Mouse (Mus musculus): ENCODE data around the gene Myof. TPM values are rescaled to one million over a fixed set of nuclear protein-coding genes. Genes with fewer than 3 reads are reported as not detected.

Gene Myof
- 10 to 100 TPM; 15.1 to 16.0 TPM for total RNA-seq (2021)
- long read RNA-seq, experiment 1, partial matches to known transcripts = 3 of 5 reads
- long read RNA-seq, experiment 1, other reads (novel, unspliced or antisense) = 2 of 5 reads
- long read RNA-seq, experiment 2, partial matches to known transcripts = 1 of 4 reads
- long read RNA-seq, experiment 2, other reads (novel, unspliced or antisense) = 3 of 4 reads

DNA sequence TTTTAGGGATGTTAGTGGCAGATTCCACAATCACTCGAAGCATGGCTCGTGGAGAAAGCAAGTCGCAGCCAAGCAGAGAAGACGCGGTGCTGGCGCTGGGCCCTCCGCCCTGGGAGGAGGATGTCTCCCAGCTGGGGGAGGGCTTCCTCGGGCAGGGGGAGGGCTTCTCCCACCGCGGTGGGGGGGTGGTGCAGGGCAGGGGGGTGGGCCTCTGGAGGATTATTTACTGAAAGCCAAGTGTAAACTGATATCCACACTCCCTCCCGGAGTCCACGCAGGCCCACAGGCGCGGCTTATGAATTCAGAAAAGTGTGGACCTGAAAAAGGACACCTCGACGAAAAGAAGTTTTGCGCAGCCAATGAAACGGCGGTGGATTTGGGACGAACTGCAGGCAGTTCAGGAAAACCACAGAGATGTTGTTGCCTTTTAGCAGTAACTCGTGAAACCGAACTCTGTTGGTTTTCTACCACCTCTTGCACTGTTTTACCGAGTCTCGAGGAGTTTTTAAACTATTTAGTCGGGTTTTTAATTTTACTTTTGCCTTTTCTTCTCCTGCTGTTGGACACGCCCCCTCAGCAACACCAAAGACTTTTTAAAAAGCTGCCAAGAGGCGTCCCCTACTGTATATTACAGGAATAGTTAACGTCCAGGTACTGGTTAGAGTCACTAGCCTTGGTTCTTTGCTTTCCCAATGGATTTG is at the start of gene Myof:
Myof (minus strand) TSS at position 297 of the 701 bp plus-strand sequence.
- DNase-seq = peak; percentile 59

DNA sequence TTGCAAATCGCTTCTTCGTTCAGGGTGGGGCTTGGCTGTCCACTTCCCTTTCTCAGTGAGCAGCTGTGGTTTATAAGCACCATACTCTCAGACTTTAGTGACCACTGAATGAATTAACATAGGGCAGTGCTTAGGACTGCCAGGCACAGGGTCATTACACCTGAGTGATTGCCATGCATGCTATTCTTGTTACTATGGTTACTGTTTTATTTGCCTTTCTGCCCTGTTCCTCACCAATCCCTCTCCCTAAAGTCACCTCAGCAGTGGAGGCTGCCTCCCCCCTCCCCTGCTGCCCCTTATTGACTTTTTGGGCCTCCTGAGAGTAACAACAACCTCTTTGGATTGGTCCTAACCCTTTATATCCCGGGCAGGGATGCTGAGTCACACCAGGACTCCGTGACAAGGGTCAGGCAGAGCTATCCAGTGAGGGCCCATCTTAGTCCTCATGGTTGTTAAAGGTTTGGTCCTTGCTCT is 48.2 kb upstream of the Myof start:
- DNase-seq = no peak

DNA sequence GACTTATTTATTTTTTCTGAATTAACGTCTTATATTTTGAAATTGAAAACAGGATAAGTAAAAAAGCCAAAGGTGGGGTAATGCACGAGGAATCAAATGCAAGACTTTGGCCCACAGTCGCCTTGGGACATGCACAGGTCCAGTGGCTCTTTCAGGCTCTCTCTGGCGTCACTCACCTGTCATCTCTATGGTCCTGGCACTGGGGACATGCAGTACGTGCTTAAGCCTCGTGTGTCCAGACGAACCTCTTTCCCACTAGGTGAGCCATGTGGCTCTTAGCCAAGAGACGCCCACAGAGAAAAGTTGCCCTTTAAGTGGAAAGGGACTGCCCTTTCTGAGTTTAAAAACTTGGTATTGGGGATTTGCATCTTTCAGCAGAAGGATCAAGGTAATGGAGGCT is 46.0 kb upstream of the Myof start:
- peak; percentile 65 for DNase-seq

DNA sequence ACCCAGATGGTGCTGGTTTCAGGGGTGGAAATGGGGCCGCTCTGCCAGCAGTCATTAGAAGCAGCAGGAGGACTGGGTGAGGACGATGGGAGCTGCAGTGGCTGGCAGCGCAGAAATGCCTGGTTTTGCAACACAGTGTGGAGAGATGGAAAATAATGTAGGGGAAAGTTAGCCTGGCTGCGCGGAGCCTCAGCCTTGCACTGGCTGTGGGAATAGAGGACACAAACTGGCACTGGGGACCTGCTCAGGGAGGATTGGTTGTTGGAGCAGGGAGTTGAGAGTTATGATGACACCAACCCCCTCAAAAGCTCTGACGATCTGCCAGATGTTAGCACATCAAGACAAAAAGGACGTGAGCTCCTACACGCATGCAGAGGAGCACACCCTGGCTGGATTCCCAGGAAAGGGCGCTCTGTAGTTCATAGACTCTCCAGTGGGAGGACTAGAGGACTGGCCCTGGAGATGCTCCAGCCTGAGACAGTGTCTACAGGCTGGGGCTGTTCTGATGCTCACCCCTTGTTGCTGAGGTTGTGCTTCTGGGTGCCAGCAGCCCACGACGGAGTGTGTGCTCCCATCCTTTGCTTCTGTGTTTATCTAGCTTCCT is 43.7 kb upstream of the Myof start:
- DNase-seq = peak; percentile 82

DNA sequence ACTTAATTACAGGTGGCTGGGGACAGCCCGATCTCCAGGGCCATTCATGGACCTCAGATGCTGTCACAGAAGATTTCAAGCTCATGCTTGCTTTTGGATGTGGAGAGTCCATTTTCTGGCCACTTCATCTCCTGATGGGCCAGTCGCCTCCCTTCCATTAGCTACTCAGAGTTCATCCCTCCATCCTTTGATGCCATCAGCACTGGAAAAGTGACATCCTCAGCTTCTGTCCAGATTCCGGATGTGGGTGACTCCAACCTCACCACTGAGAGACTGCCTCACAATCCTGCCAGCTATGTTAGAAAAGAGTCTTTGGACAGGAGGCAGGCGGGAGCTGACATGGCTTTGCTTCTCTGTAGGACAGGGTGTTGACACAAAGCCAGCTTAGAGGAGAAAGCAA is 42.5 kb upstream of the Myof start:
- no peak for DNase-seq

DNA sequence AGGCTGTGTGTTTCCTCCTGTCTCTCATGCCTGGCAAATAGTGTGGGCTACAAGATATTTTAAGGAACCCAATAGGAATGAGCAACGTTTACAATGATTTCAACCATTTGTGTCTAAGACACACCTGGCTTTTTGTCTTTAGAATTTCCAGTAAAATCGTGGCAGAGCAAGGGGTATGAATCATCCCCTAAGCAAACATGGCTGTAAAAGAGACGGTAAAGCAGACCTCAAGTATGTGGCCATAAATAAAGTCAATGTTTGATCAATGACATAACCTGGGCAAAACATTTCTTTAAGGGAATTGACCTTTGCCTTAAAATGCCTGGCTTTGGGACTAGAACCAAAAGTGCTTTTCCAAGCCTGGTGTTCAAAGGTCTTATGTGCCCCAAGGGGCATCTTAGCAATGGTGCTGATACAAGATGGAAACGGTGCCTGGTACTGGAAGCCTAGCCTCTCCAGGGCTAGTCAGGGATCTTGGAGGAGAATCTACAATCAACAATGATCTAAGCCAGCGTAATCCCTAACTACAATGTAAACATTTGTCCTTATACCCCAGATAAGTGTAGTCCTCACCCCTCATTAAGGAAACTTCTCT is 39.7 kb upstream of the Myof start:
- no peak for DNase-seq

DNA sequence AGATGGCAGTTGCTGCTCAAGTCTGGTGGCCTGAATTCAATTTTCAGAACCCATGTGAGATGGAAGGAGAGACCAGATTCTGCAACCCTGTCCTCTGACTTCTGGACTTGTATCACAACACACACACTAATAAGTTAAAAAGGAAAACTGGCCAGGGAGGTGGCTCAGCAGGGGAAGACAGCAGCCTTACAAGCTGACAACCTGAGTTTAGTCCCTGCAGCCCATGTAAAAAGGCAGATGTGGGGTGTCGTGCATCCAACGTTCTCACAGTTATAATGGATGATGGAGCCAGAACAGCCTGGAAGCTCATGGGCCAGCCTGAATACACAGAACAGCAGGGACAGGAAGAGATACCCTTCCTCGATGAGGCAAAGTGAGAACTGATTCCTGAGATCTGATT is 38.0 kb upstream of the Myof start:
- no peak for DNase-seq

DNA sequence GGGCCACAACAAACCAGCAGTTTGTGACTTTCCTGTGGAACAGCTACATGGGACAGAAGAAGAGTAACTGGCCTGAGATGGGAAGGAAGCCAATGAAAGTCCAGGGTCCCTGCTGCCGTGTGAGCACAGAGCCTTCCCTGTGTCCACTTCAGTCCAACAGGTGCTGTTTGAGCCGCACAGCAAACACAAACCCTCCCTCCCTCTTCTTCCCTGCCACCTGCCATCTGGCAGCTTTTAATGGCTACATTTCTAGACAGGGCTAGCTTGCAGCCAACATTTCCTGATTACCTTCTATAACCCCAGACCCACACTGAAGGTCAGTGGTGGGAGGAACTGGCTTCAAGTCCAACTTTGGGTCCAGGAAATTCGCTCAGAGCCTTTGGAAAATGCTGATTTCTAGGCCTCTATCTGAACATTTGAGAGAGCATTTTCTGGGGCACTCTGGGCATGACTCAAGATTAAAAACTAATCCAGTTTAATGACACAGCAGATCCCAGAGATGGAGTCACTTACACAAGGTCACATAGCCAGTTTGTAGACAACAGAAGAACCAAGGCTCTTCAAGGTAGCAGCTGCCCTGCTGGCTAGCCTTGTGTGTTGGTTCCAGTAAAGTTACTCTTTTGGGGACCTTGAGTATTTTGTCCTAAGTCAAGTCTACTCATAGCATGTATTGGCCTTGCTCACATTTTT is 34.6 kb upstream of the Myof start:
- no peak for DNase-seq

DNA sequence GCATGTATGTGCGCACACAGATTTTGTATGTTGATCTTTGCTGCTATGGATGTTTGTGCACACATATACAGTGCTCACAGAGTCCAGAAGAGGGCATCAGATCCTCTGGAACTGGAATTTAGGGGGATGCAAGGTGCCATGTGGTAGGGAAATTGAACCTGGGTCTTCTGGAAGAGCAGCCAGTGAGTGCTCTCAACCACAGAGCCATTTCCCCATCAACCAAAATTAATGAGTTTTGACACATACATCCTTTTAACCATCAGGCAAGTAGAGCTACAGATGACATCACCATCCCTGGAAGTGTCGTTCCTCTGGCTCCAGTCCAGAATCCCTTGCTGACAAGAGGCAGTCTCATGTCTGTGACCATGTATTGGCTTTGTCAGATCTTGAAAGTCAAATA is 32.9 kb upstream of the Myof start:
- peak; percentile 37 for DNase-seq

DNA sequence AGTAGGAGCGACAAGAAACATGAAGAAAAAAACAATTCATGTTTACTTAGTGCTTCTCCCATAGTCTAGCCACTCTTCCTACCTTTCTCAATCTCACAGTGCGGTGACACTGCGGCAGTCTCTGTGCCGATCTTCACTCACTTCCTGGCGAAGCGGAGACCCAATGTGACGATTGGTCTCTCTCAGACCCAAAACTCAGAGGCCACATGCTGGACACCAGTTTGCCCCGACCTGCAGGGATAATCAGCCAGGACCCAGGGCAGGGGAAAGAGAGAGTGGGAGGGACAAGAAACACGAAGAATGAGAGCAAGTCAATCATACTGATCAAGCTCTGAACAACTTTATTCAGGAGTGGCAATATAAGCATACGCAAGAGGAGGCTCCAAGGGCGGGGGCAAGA is 31.7 kb upstream of the Myof start:
- DNase-seq = no peak

DNA sequence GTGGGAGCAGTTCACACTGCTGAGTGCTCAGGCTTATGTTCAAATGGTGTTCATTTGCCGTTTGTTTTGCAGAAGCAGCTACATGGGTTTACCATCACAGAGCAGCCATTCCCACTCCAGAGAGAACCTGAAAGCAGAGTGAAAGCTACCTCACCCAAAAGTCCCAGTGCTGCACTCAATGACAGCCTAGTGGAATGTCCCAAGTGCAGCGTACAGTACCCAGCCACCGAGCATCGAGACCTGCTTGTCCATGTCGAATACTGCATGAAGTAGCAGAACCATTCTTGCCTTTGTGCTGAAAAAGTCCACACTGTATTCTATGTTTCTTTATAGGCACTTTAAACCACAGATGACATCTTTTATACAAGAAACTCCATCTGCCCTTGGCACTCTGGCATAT is 29.8 kb upstream of the Myof start:
- no peak for DNase-seq

DNA sequence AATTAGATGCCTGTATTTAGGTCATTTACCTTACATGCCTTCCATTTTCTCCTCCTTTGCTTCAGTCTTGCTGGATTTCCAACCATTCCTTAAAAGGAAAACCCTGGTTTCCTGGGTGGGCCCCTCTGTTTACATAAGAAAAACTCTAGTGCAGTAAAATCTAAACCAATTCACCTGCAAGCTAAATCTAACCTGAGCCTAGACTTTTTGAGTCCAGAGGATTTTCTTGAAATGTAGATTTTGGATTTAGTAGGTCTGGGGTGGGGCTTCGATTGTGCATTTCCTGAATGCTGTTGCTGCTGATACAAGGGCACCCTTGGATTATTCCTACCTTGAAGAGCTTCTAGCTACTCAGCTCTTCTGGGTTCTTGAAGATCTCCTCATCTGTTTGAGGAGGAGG is 20.7 kb upstream of the Myof start:
- no peak for DNase-seq

DNA sequence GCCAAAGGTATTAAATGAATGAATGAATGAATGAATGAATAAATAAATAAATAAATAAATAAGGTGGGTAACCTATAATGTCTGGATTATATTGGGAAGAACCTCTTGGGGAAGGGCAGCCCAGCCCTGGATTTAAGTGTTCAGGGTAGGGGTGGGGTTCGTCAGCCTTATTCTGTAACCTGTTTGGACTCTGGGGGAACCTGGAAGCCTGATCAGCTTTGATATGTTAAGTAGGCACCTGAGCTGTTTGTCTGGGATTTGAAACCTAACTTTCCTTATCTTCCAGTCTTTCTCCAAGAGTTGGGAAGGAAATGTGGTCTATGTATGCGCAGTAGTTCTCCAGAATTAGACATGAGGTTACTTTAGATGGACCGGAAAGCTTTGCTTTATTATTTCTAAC is 19.8 kb upstream of the Myof start:
- no peak for DNase-seq

DNA sequence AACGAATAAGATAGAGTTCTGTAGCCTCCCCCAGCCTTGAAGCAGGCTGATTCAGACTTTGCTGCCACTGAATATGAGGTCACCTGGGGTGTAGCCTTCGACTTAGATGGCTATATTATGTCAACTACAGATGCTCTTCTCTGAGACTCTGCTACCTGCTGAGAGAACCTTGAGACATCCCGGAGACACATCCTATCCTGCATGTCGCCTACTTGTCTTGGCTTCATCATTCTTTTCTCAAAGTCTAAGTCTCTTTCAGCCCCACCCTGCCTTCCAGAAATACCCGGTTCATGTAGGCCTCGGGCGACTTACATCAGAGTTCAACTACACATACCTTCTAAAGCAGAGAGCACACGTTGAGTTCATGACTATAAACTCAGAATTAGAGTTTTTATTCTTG is 13.6 kb upstream of the Myof start:
- no peak for DNase-seq

DNA sequence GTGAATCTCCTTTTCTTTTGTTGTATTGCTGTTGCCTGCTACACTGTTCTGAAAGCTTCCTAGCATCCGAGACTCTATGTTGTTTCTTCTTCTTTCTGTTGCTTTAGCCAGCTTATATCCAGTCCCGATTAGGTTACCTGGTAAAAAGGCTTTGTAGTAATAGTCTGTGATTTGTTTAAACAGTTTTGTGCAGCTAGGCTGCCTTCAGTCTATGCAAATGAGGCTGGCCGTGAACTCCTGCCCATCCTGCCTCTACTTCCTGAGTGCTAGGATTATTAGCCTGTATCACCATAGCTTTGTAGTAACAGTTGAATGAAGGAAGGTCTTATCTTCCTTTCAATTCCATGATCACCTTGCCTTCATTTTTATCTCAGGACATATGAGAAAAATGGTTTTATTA is 12.9 kb upstream of the Myof start:
- DNase-seq = no peak

DNA sequence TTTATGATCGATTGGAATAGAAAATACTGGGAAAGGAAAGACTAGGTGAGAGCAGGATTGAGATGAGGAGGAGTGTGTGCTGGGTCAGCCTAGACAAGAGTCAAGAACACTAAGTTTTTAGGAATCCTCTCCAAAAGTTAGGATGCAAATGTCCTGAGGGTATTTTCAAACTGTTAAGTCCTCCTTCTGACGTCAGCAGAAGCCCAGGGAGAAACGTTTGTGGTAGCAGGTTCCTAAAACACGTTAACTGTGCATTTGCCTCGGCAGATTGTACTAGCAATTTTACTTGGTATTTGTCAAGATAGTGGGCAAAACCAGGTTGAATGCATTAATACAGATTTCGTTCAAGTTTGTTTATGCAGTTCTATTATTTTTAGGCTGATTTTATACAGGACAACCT is 12.4 kb upstream of the Myof start:
- no peak for DNase-seq

DNA sequence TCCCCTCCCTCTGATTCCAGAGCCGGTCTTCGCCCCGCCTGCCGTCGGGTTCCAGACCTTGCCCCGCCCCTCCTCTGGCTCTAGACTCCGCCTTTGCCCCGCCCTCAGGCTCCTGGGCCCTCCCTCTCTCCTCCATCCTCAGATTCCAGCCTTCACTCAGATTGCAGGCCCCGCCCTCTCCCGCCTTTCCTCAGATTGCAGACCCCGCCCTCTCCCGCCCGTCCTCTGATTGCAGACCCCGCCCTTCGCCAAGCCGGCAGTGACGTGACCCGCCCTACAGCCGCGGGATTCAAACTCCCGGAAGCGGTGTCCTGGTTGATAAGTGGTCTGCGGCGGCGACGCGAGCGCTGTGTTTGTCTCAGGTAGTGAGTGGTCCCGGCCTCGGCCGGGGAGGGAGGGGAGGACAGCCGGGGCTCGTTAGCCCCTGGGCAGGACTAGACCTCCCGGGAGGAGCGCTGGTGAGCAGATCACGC is 11.4 kb upstream of the Myof start, which contains the start of gene Cep55:
Cep55 (plus strand) TSS at position 292 of the 473 bp plus-strand sequence.
- DNase-seq = peak; percentile 97

DNA sequence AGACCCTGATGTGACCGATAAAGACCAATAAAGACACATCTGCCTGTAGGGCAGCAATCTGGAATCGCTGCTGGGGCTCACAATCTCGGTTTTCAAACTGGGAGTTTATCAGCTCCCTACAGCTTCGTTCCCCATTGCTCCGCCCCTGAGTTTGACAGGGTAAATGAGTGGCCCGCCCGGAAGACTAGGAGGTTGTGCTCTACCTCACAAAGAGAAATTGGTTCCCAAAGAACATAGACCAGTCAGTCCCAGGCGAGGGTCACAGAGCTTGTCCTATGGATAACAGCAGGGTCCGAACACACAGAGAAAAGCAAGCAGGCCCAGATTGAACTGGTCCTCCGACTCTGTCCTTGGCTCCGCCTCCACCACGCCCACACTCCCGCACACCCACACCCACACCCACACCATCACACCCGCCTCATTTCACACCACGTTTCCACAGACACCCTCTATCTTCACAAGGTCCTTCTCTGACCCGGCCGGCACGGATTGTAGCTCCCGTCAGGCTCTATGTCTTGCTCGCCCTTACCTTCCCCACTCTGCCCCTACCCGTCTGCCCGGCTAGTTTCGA is 10.9 kb upstream of the Myof start:
- DNase-seq = peak; percentile 83

DNA sequence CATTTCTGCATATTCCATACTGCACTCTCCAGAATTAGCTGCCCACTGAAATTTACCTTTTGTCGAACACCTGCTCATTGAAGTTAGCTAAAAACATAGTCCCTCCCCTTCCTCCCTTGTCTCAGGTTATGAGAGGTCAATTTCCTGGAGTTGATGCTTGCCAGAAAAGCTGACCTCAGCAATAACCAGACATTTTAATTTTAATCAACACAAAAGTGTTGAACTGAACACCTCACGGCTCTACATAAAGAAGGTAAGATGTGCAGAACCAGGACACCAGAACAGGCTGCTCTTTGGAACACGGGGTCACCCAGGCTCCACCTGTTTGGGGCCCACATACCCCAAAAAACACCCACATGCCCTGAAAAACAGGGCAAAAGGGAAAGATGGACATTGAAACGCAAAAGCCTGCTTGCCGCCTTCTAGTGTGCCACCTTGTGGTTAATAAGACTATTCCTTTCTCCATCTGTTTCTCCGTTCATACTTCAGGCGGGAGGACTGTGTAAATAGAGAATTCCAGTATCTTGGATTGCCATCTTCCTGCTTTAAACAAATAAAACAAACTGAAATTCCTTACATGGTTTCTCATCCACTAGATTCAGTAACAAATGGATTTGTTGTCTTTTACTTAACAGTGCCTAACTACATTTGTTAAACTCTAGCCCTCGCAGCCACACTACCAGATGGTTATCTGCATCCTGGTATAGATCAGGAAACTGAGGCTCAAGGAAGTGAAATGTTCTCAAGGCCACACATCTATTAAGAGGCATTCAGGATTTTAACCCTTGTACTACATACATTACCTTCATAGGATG is 10.1 kb upstream of the Myof start:
- DNase-seq = no peak

DNA sequence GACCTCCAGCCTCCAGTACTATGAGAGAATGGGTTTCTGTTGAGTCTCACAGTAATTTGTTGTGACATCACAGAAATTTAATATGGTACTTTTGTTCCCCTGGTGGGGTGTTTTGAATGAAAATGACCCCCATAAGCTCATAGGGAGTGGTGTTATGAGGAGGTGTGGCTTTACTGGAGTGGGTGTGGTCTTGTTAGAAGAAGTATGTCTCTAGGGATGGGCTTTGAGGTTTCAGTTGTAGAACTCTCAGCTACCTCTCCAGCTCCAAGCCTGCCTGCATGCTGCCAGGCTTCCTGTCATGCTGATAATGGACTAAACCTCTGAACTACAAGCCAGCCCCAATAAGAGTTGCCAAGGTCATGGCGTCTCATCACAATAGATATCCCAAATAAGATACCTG is 6.3 kb upstream of the Myof start:
- no peak for DNase-seq

DNA sequence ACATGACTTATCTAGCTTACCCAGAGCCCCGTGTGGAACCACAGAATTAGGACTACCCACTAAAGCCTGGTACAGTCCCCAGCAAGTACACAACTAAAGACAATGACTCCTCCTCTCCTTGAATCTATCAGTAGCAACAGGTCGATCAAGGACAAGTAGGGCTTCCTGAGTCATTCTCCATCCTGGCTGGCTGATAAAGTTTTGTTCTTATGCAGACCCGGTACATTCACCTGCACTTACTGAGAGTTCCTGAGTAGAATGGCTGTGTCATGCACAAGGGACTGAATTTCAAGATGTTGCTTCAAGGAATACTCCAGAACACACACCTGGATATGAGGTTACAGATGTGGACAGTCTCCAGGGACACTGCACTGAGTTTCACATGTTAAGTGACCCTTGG is 1.8 kb upstream of the Myof start:
- no peak for DNase-seq

Data from adrenal gland, postnatal 10 days (tissue).